Mouse (Mus musculus) hindbrain, embryonic 12.5 days (tissue): ENCODE measurements around the gene Slc16a5. TPM values are rescaled to one million over a fixed set of nuclear protein-coding genes. Genes with fewer than 3 reads are reported as not detected.

Experiments used
- microRNA-seq: library from miRNA; unstranded; fragments of <30 nt; microRNA quantifications from one replicate; pipeline ENCODE4, GENCODE M21; 2017
- polyA plus RNA-seq: library from polyadenylated mRNA; unstranded; fragments of >200 nt; fragmentation: Nextera tagmentation; extraction: Ambion mirVana; gene quantifications from 2 replicates; pipeline ENCODE4 v1.2.1, GENCODE M21; 2016

The Slc16a5 gene
- polyA plus RNA-seq, 1 experiment from 2014 or later, result not detected

Small RNA genes lying within 50 kb of the gene (microRNA-seq; reads per million reads assigned to microRNA genes)
- not detected for gene Mir3968

Other genes with a start within 250 kb of the Slc16a5 start
- gene Grin2c, start 195.2 kb upstream of the Slc16a5 start, polyA plus RNA-seq, result 0.21 and 0.57 TPM in 2 replicates
- 15.4 and 18.0 TPM in 2 replicates for gene Fdxr, start 185.4 kb upstream of the Slc16a5 start, polyA plus RNA-seq
- gene Fads6, start 164.8 kb upstream of the Slc16a5 start, polyA plus RNA-seq, result 0.13 and 0.25 TPM in 2 replicates
- not detected in 2 replicates for gene Otop2, start 155.3 kb upstream of the Slc16a5 start, polyA plus RNA-seq
- not detected in 2 replicates for gene Ush1g, start 140.4 kb upstream of the Slc16a5 start, polyA plus RNA-seq
- gene Otop3, start 127.7 kb upstream of the Slc16a5 start, polyA plus RNA-seq, result 0.13 and 0.17 TPM in 2 replicates
- 26.5 and 28.0 TPM in 2 replicates for gene Hid1, start 94.7 kb upstream of the Slc16a5 start, polyA plus RNA-seq
- gene Cdr2l, start 80.6 kb upstream of the Slc16a5 start, polyA plus RNA-seq, result 27.6 and 28.8 TPM in 2 replicates
- gene Mrpl58, start 58.7 kb upstream of the Slc16a5 start, polyA plus RNA-seq, result 180 and 190 TPM in 2 replicates
- 810 and 835 TPM in 2 replicates for gene Atp5h, start 42.5 kb upstream of the Slc16a5 start, polyA plus RNA-seq
- 30.0 and 33.0 TPM in 2 replicates for gene Kctd2, start 42.3 kb upstream of the Slc16a5 start, polyA plus RNA-seq
- gene Trim80, start 21.9 kb upstream of the Slc16a5 start, polyA plus RNA-seq, result 0.20 TPM in 1 of 2 replicates, not detected in the other
- 10.2 and 15.2 TPM in 2 replicates for gene Armc7, start 13.2 kb downstream of the Slc16a5 start, polyA plus RNA-seq
- 81.5 and 86.5 TPM in 2 replicates for gene Nt5c, start 29.4 kb downstream of the Slc16a5 start, polyA plus RNA-seq
- 953 and 959 TPM in 2 replicates for gene Jpt1, start 51.9 kb downstream of the Slc16a5 start, polyA plus RNA-seq
- 1,185 and 1,202 TPM in 2 replicates for gene Sumo2, start 73.8 kb downstream of the Slc16a5 start, polyA plus RNA-seq
- 139 and 144 TPM in 2 replicates for gene Nup85, start 102.0 kb downstream of the Slc16a5 start, polyA plus RNA-seq
- gene Mrps7, start 141.5 kb downstream of the Slc16a5 start, polyA plus RNA-seq, result 86.0 and 86.6 TPM in 2 replicates
- 30.3 and 33.7 TPM in 2 replicates for gene Gga3, start 141.6 kb downstream of the Slc16a5 start, polyA plus RNA-seq
- 12.0 and 12.4 TPM in 2 replicates for gene Mif4gd, start 150.5 kb downstream of the Slc16a5 start, polyA plus RNA-seq
- 24.7 and 26.5 TPM in 2 replicates for gene Slc25a19, start 165.8 kb downstream of the Slc16a5 start, polyA plus RNA-seq
- gene Grb2, start 246.1 kb downstream of the Slc16a5 start, polyA plus RNA-seq, result 151 and 164 TPM in 2 replicates